Comparison of ENCODE assay signal across 8 mouse cellular contexts in genomic region chr14:21991251-21991780, GRCm38 (mm10). TPM values are rescaled to one million over a fixed set of nuclear protein-coding genes. Genes with fewer than 3 reads are reported as not detected.
A peak's percentile ranks its signal among the peaks of the same experiment; 100 is the strongest.
DNase-seq lines count a peak whose midpoint lies in the region; ATAC-seq lines count a peak whose summit lies in the region.

No protein-coding gene starts in this region.

- peak; percentile 18 to 23 for DNase-seq in heart, adult 18-20 months
- no peak for DNase-seq in heart, adult 9 months (ENCODE audit: low spot score in 2 of 2)
- peak; percentile 34 to 49 for DNase-seq in gastrocnemius, adult 8-10 months (ENCODE audit: low spot score in 2 of 2)
- DNase-seq in kidney, adult 8-10 months, result peak; percentile 72 to 73
- peak; percentile 56 for DNase-seq in skeletal muscle tissue, adult 2 months (ENCODE audit: low read depth, low spot score)
- DNase-seq in cerebellum, adult 11-12 months, result no peak

- peak overlapping the region; percentile 80 for H3K4me2 ChIP-seq in lung, embryonic 16.5 days (ENCODE audit: low read depth, low read length)

- H3K27me3 ChIP-seq in lung, embryonic 16.5 days (ENCODE audit: control insufficient read depth, insufficient read depth, low read depth, low read length), result no peaks in the 10 kb centered on the region

- H3K9ac ChIP-seq in lung, embryonic 16.5 days (ENCODE audit: low read length), result peak overlapping the region; percentile 78

- peak overlapping the region; percentile 80 for H3K4me3 ChIP-seq in lung, embryonic 16.5 days (ENCODE audit: low read length)

- 5% methylated on average over 26 of the region's 26 CpGs for WGBS in lung, embryonic 16.5 days

- ATAC-seq in lung, embryonic 16.5 days (ENCODE audit: low read depth), result no peak
- no peak for ATAC-seq in monocyte, adult 5-6 weeks (replicated peaks; ENCODE audit: insufficient number of reproducible peaks, low FRiP score, low TSS enrichment, poor library complexity, severe bottlenecking)

- peak overlapping the region; percentile 99 for H3K27ac ChIP-seq in lung, embryonic 16.5 days (ENCODE audit: low read length)

- no peaks in the 10 kb centered on the region for H3K9me3 ChIP-seq in lung, embryonic 16.5 days (ENCODE audit: control insufficient read depth, low read length)

- peaks cover 13% of the 10 kb centered on the region for H3K4me1 ChIP-seq in lung, embryonic 16.5 days (replicated peaks; ENCODE audit: control insufficient read depth, insufficient read depth, low read length)

- no peaks in the 10 kb centered on the region for H3K36me3 ChIP-seq in lung, embryonic 16.5 days (ENCODE audit: control insufficient read depth, insufficient read depth, low read length)

RNA-seq across cellular contexts. Expression of gene Zfp503, which starts 1.9 kb away (rescaled TPM):
- 1 to 10 TPM; 1.2 to 2.0 TPM for total RNA-seq in heart, adult 18-20 months (2021)
- total RNA-seq in gastrocnemius, adult 8-10 months (2022), result 10 to 100 TPM in 2 of 4 experiments, 1 to 10 TPM in 2; 5.8 to 17.2 (median 10.4) TPM
- 14.2 and 17.1 TPM in 2 replicates for polyA plus RNA-seq in lung, embryonic 16.5 days (2015; fragmentation: Nextera tagmentation; extraction: Ambion mirVana)
- total RNA-seq in monocyte, adult 5-6 weeks (2017), result 0.38 to 0.64 TPM (median 0.58 TPM) in 3 replicates

RNA-seq across cellular contexts. Expression of gene Lrmda, which starts 28.2 kb away (rescaled TPM):
- total RNA-seq in heart, adult 18-20 months (2021), result 1 to 10 TPM; 1.5 to 2.4 TPM
- 1 to 10 TPM; 2.2 to 3.2 (median 2.6) TPM for total RNA-seq in gastrocnemius, adult 8-10 months (2022)
- 1.2 and 1.3 TPM in 2 replicates for polyA plus RNA-seq in lung, embryonic 16.5 days (2015; fragmentation: Nextera tagmentation; extraction: Ambion mirVana)
- 6.4 to 20.3 TPM (median 10.3 TPM) in 3 replicates for total RNA-seq in monocyte, adult 5-6 weeks (2017)

Comparison
In these comparisons a context has a peak if more than half of its experiments do, and no peak if none do; other contexts are left out.
1. DNase-seq: peak in heart, adult 18-20 months (2 of 2), gastrocnemius, adult 8-10 months (2 of 2), kidney, adult 8-10 months (2 of 2) and skeletal muscle tissue, adult 2 months (single experiment); none in heart, adult 9 months (0 of 2) and cerebellum, adult 11-12 months (single experiment).